Mouse (Mus musculus) lung, adult 10 weeks (tissue): ENCODE results near the gene Gm11034. TPM values are rescaled to one million over a fixed set of nuclear protein-coding genes. Genes with fewer than 3 reads are reported as not detected.

Experiments
- polyA plus RNA-seq: library from polyadenylated mRNA; stranded (reverse); fragments of 350-450 nt; fragmentation: Illumina TruSeq; extraction: RNeasy Lipid Tissue Mini Kit (QIAGEN cat#74804); gene quantifications from one replicate; pipeline ENCODE4 v1.2.3, GENCODE M21; 2014; ENCODE audit warnings: low read depth, low replicate concordance; ENCODE audit not compliant: insufficient read depth

Gene Gm11034
- polyA plus RNA-seq, result not detected

DNA sequence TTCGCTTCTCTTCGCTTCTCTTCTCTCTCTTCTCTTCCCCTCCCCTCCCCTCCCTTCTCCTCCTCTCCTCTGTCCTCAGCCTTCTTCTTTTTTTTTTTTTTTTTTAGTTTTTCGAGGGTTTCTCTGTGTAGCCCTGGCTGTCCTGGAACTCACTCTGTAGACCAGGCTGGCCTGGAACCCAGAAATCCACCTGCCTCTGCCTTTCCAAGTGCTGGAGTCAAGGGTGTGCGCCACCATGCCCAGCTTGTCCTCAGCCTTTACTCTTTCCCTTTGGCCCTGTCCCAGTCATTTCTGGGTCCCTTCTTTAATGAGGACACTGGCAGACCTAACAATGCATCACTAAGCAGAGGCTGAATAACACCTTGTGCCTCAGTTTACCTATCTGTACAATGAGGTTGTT is at the start of gene Gm11034:
Gm11034 (minus strand) TSS at position 101 of the 400 bp plus-strand sequence.

GRCm38 (mm10) chr8:72239499-72240402 is 26.3 kb upstream of the Gm11034 start, which contains the start of gene Ap1m1:
TSS of gene Ap1m1 (plus strand) at chr8:72240018.

GRCm38 (mm10) chr8:72219541-72220363 is 6.3 kb upstream of the Gm11034 start, which contains the start of gene Fam32a:
TSS of gene Fam32a (plus strand) at chr8:72219730.

GRCm38 (mm10) chr8:72212751-72213150 is 685 bp downstream of the Gm11034 start, which contains the start of gene Cib3:
TSS of gene Cib3 (minus strand) at chr8:72212837.

DNA sequence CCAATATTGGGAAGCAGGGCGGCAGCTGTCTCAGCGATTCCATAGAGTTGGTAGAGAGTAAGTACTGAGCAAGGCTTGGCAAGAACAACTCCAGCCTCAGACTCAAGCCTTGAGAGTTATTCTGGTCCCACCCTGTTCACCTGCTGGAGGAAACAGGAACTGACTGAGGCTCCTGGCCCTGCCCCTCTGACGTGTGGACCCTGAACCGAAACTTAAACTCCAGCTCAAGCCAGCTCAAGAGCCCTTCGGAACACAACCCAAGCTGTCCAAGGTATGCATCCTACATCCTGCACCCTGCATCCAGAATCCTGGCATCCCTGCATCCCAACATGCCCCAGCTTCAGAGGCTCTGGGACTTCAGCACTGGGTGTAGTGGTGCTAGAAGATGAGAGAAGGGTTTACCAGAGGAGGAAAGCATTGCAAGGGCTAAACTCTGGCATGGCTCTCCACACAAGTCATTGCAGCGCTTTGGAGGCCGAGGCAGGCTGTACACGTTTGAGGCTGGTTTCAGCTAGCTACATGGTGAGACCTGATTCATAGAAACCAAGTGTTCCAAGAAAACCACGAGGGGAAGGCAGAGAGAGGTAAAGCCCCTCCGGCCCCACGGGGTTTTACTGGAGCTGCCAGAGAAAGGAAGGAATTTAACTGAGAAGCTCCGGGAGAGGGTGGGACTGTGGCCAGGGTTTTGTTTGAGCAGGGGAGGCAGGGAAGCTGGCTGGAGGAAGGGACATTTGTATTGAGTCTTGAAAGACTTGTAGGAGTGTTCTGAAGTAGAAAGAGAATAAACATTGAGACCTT is 23.8 kb downstream of the Gm11034 start, which contains the start of gene Hsh2d:
Hsh2d (plus strand) TSS at position 222 of the 798 bp plus-strand sequence.

Other genes starting within 250 kb of the Gm11034 start
- 12.6 TPM for gene Cyp4f18, start 204.0 kb downstream of the Gm11034 start, polyA plus RNA-seq
- gene Olfr372, start 172.4 kb downstream of the Gm11034 start, polyA plus RNA-seq, result not detected
- gene Olfr373, start 130.5 kb downstream of the Gm11034 start, polyA plus RNA-seq, result not detected
- gene Olfr374, start 106.6 kb downstream of the Gm11034 start, polyA plus RNA-seq, result not detected
- gene Tpm4, start 78.7 kb downstream of the Gm11034 start, polyA plus RNA-seq, result 317 TPM
- gene Rab8a, start 52.4 kb downstream of the Gm11034 start, polyA plus RNA-seq, result 39.2 TPM
- 1.3 TPM for gene Hsh2d, start 24.0 kb downstream of the Gm11034 start, polyA plus RNA-seq
- gene Cib3, start 799 bp downstream of the Gm11034 start, polyA plus RNA-seq, result 0.62 TPM
- gene Fam32a, start 6.1 kb upstream of the Gm11034 start, polyA plus RNA-seq, result 64.0 TPM
- gene Ap1m1, start 26.4 kb upstream of the Gm11034 start, polyA plus RNA-seq, result 29.5 TPM
- 2.8 TPM for gene Gm10282, start 91.6 kb upstream of the Gm11034 start, polyA plus RNA-seq
- 209 TPM for gene Klf2, start 105.4 kb upstream of the Gm11034 start, polyA plus RNA-seq
- gene Eps15l1, start 207.8 kb upstream of the Gm11034 start, polyA plus RNA-seq, result 16.6 TPM
- gene Calr3, start 230.2 kb upstream of the Gm11034 start, polyA plus RNA-seq, result 1.7 TPM
- 3.9 TPM for gene 1700030K09Rik, start 230.2 kb upstream of the Gm11034 start, polyA plus RNA-seq